20 mouse cellular contexts compared by ENCODE assay signal in the genomic region with DNA sequence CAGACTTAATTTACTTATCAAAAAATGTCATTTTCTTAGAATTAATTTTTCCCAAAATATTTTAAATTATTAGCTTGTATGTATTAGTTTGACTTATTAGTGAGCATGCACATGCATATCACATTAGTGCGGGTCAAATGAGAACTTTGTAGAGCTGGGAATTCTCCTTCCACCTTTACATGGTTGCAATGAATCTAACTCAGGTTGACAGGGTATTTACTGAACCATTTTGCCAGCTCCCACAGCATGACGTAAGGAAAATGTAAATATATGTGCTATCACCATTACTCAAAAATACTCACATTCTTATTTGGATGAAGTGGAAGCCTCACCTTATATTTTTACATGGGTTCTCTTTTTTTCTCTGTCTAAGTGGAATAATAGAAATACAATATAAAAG.
"Had no signal": no experiment of that assay in that cellular context is flagged by ENCODE, and none has a peak within 500 bp of the region (broad histone marks: within the 10 kb centered on the region; RNA-seq: fewer than 3 reads in every experiment).

No protein-coding gene starts in this region.

- H3K4me3 ChIP-seq: liver, embryonic 13.5 days; liver, embryonic 15.5 days; lung, embryonic 15.5 days; megakaryocyte, embryonic 14.5 days; midbrain, embryonic 13.5 days; neural tube, embryonic 13.5 days had no signal

- H3K9ac ChIP-seq: liver, embryonic 13.5 days; liver, embryonic 15.5 days; liver, postnatal 0 days; lung, embryonic 15.5 days; midbrain, embryonic 13.5 days; neural tube, embryonic 13.5 days had no signal

- H3K4me1 ChIP-seq: liver, embryonic 13.5 days; liver, embryonic 15.5 days; lung, embryonic 15.5 days; megakaryocyte, embryonic 14.5 days; midbrain, embryonic 13.5 days; neural tube, embryonic 13.5 days had no signal

- H3K9me3 ChIP-seq: liver, embryonic 13.5 days; liver, embryonic 15.5 days; lung, embryonic 15.5 days; megakaryocyte, embryonic 14.5 days; midbrain, embryonic 13.5 days; neural tube, embryonic 13.5 days had no signal

- H3K4me2 ChIP-seq: liver, embryonic 13.5 days; liver, embryonic 15.5 days; lung, embryonic 15.5 days; midbrain, embryonic 11.5 days; midbrain, embryonic 13.5 days; neural tube, embryonic 13.5 days had no signal

- DNase-seq: liver, embryonic 13.5 days; liver, postnatal 0 days; lung, adult 2 months; lung, postnatal 14 days; lung, postnatal 36 days; right cerebral cortex, postnatal 25 days; right cerebral cortex, postnatal 4 days; spleen, adult 18-20 months; thymus, adult 18-20 months; thymus, postnatal 14 days; thymus, postnatal 36 days had no signal

- H3K27me3 ChIP-seq: liver, embryonic 13.5 days; liver, embryonic 15.5 days; lung, embryonic 15.5 days; megakaryocyte, embryonic 14.5 days; midbrain, embryonic 13.5 days; neural tube, embryonic 13.5 days had no signal

- H3K27ac ChIP-seq: liver, embryonic 13.5 days; liver, embryonic 15.5 days; lung, embryonic 15.5 days; macrophage; midbrain, embryonic 13.5 days; neural tube, embryonic 13.5 days had no signal

- H3K36me3 ChIP-seq: liver, embryonic 13.5 days; liver, embryonic 15.5 days; lung, embryonic 15.5 days; midbrain, embryonic 13.5 days; neural tube, embryonic 13.5 days had no signal

- ATAC-seq: liver, postnatal 0 days; lung, postnatal 0 days; midbrain, embryonic 13.5 days; midbrain, embryonic 16.5 days had no signal
